Mouse (Mus musculus) heart, adult 8-10 months (tissue): ENCODE data around the gene Mrpl53. TPM values are rescaled to one million over a fixed set of nuclear protein-coding genes. Genes with fewer than 3 reads are reported as not detected.
"Not testable (repeated sequence)": the region's sequence is repeated elsewhere in the genome, so short reads cannot be mapped to it uniquely, and the experiment has no call there.

ENCODE experiments used
- DNase-seq: peaks from one replicate; pipeline ENCODE4 v3.0.0; 2022; ENCODE audit warnings: low spot score
- microRNA-seq: library from miRNA; unstranded; fragments of <30 nt; microRNA quantifications from one replicate; pipeline ENCODE4 v1.2.0, GENCODE M21; 2022
- total RNA-seq, 4 experiments: library from RNA; stranded (reverse); gene quantifications; 2 replicates each; pipeline ENCODE4 v1.2.4; 2022

Mrpl53 gene
- total RNA-seq, 4 experiments from 2014 or later = 132 to 143 (median 140) TPM

GRCm38 (mm10) chr6:83145209-83145608, 36.4 kb downstream of the Mrpl53 start:
- no peak for DNase-seq

- no peak for DNase-seq
These were observed 37.0 kb downstream of the Mrpl53 start for GRCm38 (mm10) chr6:83145805-83146204.

GRCm38 (mm10) chr6:83147280-83147679, 38.4 kb downstream of the Mrpl53 start:
- no peak for DNase-seq

GRCm38 (mm10) chr6:83151721-83152120, 42.9 kb downstream of the Mrpl53 start:
- no peak for DNase-seq

GRCm38 (mm10) chr6:83153038-83153437, 44.2 kb downstream of the Mrpl53 start:
- DNase-seq = no peak

- DNase-seq = no peak
These were observed 44.6 kb downstream of the Mrpl53 start for GRCm38 (mm10) chr6:83153485-83153884.

GRCm38 (mm10) chr6:83155552-83156238, 46.9 kb downstream of the Mrpl53 start:
- DNase-seq = no peak

- DNase-seq = no peak
These were observed 47.4 kb downstream of the Mrpl53 start, which contains the start of the genes Wdr54 and 1700003E16Rik for GRCm38 (mm10) chr6:83156259-83156684. Gene Wdr54, minus strand, starts transcription at chr6:83156397. Gene 1700003E16Rik, plus strand, starts transcription at chr6:83156404.

GRCm38 (mm10) chr6:83159456-83159855, 50.6 kb downstream of the Mrpl53 start:
- not testable (repeated sequence) for DNase-seq

Small RNAs within 50 kb of the gene (microRNA-seq; reads per million reads assigned to microRNA genes)
- gene Mir3470a = not detected

Other genes starting within 250 kb of the Mrpl53 start
- under 1 TPM in 3 of 4 experiments, not detected in 1; 0.17 to 0.31 (median 0.22) TPM for gene Sema4f, start 169.3 kb upstream of the Mrpl53 start, total RNA-seq
- gene M1ap, start 162.1 kb upstream of the Mrpl53 start, total RNA-seq = not detected
- gene Dok1, start 75.6 kb upstream of the Mrpl53 start, total RNA-seq = 1 to 10 TPM; 1.9 to 2.2 (median 2.0) TPM
- gene Loxl3, start 74.9 kb upstream of the Mrpl53 start, total RNA-seq = 1 to 10 TPM; 1.7 to 2.6 (median 2.0) TPM
- 10 to 100 TPM; 63.1 to 78.6 (median 72.3) TPM for gene Aup1, start 54.5 kb upstream of the Mrpl53 start, total RNA-seq
- gene Htra2, start 53.8 kb upstream of the Mrpl53 start, total RNA-seq = 10 to 100 TPM; 33.9 to 37.7 (median 34.7) TPM
- gene Dqx1, start 51.2 kb upstream of the Mrpl53 start, total RNA-seq = 1 to 10 TPM in 1 of 4 experiments, under 1 TPM in 3; 0.55 to 1.4 (median 0.84) TPM
- under 1 TPM in 1 of 4 experiments, not detected in 3; 0.16 TPM for gene Tlx2, start 38.7 kb upstream of the Mrpl53 start, total RNA-seq
- 1 to 10 TPM; 7.6 to 9.8 (median 8.5) TPM for gene Pcgf1, start 31.2 kb upstream of the Mrpl53 start, total RNA-seq
- 1 to 10 TPM in 3 of 4 experiments, under 1 TPM in 1; 0.90 to 2.9 (median 1.3) TPM for gene Lbx2, start 22.7 kb upstream of the Mrpl53 start, total RNA-seq
- gene Ccdc142, start 7.4 kb upstream of the Mrpl53 start, total RNA-seq = 1 to 10 TPM in 3 of 4 experiments, under 1 TPM in 1; 0.72 to 2.8 (median 1.3) TPM
- gene Gm42688, start 7.4 kb upstream of the Mrpl53 start, total RNA-seq = 1 to 10 TPM in 3 of 4 experiments, under 1 TPM in 1; 0.57 to 1.9 (median 1.2) TPM
- 10 to 100 TPM in 1 of 4 experiments, 1 to 10 TPM in 3; 6.0 to 10.3 (median 8.0) TPM for gene Mogs, start 6.5 kb downstream of the Mrpl53 start, total RNA-seq
- 10 to 100 TPM; 75.5 to 91.1 (median 82.0) TPM for gene Wbp1, start 12.5 kb downstream of the Mrpl53 start, total RNA-seq
- gene Ino80b, start 16.4 kb downstream of the Mrpl53 start, total RNA-seq = 10 to 100 TPM; 11.3 to 19.5 (median 15.3) TPM
- gene Rtkn, start 26.4 kb downstream of the Mrpl53 start, total RNA-seq = 1 to 10 TPM; 4.8 to 5.4 (median 5.3) TPM
- 1 to 10 TPM; 2.1 to 2.6 (median 2.4) TPM for gene Wdr54, start 47.4 kb downstream of the Mrpl53 start, total RNA-seq
- gene 1700003E16Rik, start 47.4 kb downstream of the Mrpl53 start, total RNA-seq = under 1 TPM; 0.16 to 0.41 (median 0.18) TPM
- 100 to 1,000 TPM; 120 to 137 (median 134) TPM for gene Dctn1, start 56.9 kb downstream of the Mrpl53 start, total RNA-seq
- gene Slc4a5, start 110.8 kb downstream of the Mrpl53 start, total RNA-seq = not detected
- 1 to 10 TPM; 1.0 to 2.2 (median 1.9) TPM for gene Mthfd2, start 216.9 kb downstream of the Mrpl53 start, total RNA-seq
- 10 to 100 TPM; 15.5 to 28.4 (median 20.2) TPM for gene Mob1a, start 217.0 kb downstream of the Mrpl53 start, total RNA-seq
- gene Bola3, start 240.1 kb downstream of the Mrpl53 start, total RNA-seq = 100 to 1,000 TPM; 295 to 417 (median 378) TPM